Mouse (Mus musculus) ES-Bruce4 (cell line): ENCODE measurements around the gene Kif16b. TPM values are rescaled to one million over a fixed set of nuclear protein-coding genes. Genes with fewer than 3 reads are reported as not detected.

Experiments
- H3K27ac ChIP-seq: 2 replicates; pipeline ENCODE4 v1.5.1; 2012; ENCODE audit warnings: low read length, inconsistent platforms; ENCODE audit not compliant: insufficient read depth
- H3K27me3 ChIP-seq: 2 replicates; pipeline ENCODE4 v1.6.1; 2012; ENCODE audit warnings: mild to moderate bottlenecking, low read length, inconsistent platforms; ENCODE audit not compliant: control insufficient read depth, poor library complexity, insufficient read depth, severe bottlenecking
- H3K36me3 ChIP-seq: 2 replicates; pipeline ENCODE4 v1.6.1; 2012; ENCODE audit warnings: inconsistent platforms, mild to moderate bottlenecking, low read length, moderate library complexity; ENCODE audit not compliant: control insufficient read depth, poor library complexity, insufficient read depth, severe bottlenecking
- H3K4me1 ChIP-seq: one replicate; pipeline ENCODE4 v1.8.1; 2011; ENCODE audit warnings: low read length; ENCODE audit not compliant: control insufficient read depth, insufficient read depth
- H3K4me3 ChIP-seq: 2 replicates; pipeline ENCODE4 v1.5.1; 2011; ENCODE audit warnings: low read depth, mild to moderate bottlenecking, low read length
- H3K9ac ChIP-seq: 2 replicates; pipeline ENCODE4 v1.6.1; 2012; ENCODE audit warnings: low read depth, mild to moderate bottlenecking, inconsistent platforms; ENCODE audit not compliant: poor library complexity, severe bottlenecking
- H3K9me3 ChIP-seq: replicated peaks from 2 replicates; pipeline ENCODE4 v1.6.1; 2012; ENCODE audit warnings: mild to moderate bottlenecking, low read length, inconsistent platforms; ENCODE audit not compliant: control insufficient read depth, poor library complexity, insufficient read depth, severe bottlenecking
- CTCF ChIP-seq: IDR thresholded peaks from one replicate; pipeline ENCODE4 v1.8.1; 2011; ENCODE audit warnings: low read depth, low read length
- EP300 ChIP-seq: IDR thresholded peaks from 2 replicates; pipeline ENCODE4 v1.6.1; 2011; ENCODE audit warnings: low read depth, low read length; ENCODE audit not compliant: insufficient read depth
- POLR2A ChIP-seq: IDR thresholded peaks from one replicate; pipeline ENCODE4 v1.8.1; 2011; ENCODE audit warnings: low read length; ENCODE audit not compliant: insufficient read depth
- polyA plus RNA-seq: library from polyadenylated mRNA; stranded (reverse); fragments of >200 nt; gene quantifications from 2 replicates; pipeline ENCODE4 v1.2.4, GENCODE M21; 2011; ENCODE audit warnings: low read depth; ENCODE audit not compliant: missing spikeins, insufficient read depth, insufficient read length

Kif16b gene
- 13.3 and 14.3 TPM in 2 replicates for polyA plus RNA-seq

GRCm38 (mm10) chr2:142900862-142901805 is at the start of gene Kif16b:
Gene Kif16b, minus strand, starts transcription at chr2:142901531.
- no peak for TF ChIP-seq EP300
- TF ChIP-seq CTCF: no peak
- no peak for TF ChIP-seq POLR2A
- peaks cover 2% of the 10 kb centered on the region for H3K4me1 ChIP-seq
- H3K9me3 ChIP-seq: no peaks in the 10 kb centered on the region
- peak within 1 kb of the TSS; percentile 82 for H3K9ac ChIP-seq
- no peaks in the 10 kb centered on the region for H3K36me3 ChIP-seq
- H3K27ac ChIP-seq: no peak within 1 kb of the TSS
- peak within 1 kb of the TSS; percentile 86 for H3K4me3 ChIP-seq
- no peaks in the 10 kb centered on the region for H3K27me3 ChIP-seq

- Histone ChIP-seq H3K4me1 (no peaks in the 10 kb centered on the region), H3K36me3 (no peaks in the 10 kb centered on the region)
- TF ChIP-seq CTCF: no peak
Observed at GRCm38 (mm10) chr2:142940899-142941642, 39.7 kb upstream of the Kif16b start.

GRCm38 (mm10) chr2:142930445-142930844 is 29.1 kb upstream of the Kif16b start:
- no peaks in the 10 kb centered on the region for H3K27me3 ChIP-seq
- TF ChIP-seq EP300 (no peak), CTCF (no peak), POLR2A (no peak)
- H3K4me3 ChIP-seq: no peak overlapping the region
- H3K9me3 ChIP-seq: no peaks in the 10 kb centered on the region
- no peaks in the 10 kb centered on the region for H3K36me3 ChIP-seq
- H3K9ac ChIP-seq: no peak overlapping the region
- H3K4me1 ChIP-seq: no peaks in the 10 kb centered on the region
- H3K27ac ChIP-seq: no peak overlapping the region

More at GRCm38 (mm10) chr2:142940899-142941642, 39.7 kb upstream of the Kif16b start:
- H3K9me3 ChIP-seq: peaks cover 3% of the 10 kb centered on the region; the same call in 1 of the 2 replicates
- H3K27me3 ChIP-seq: no peaks in the 10 kb centered on the region
- H3K9ac ChIP-seq: no peak overlapping the region
- no peak overlapping the region for H3K4me3 ChIP-seq
- H3K27ac ChIP-seq: no peak overlapping the region

GRCm38 (mm10) chr2:142929226-142930112 is 28.1 kb upstream of the Kif16b start:
- no peaks in the 10 kb centered on the region for H3K4me1 ChIP-seq
- H3K27me3 ChIP-seq: no peaks in the 10 kb centered on the region
- no peak overlapping the region for H3K9ac ChIP-seq
- no peaks in the 10 kb centered on the region for H3K36me3 ChIP-seq
- H3K4me3 ChIP-seq: no peak overlapping the region
- no peak overlapping the region for H3K27ac ChIP-seq
- no peaks in the 10 kb centered on the region for H3K9me3 ChIP-seq
- TF ChIP-seq CTCF (no peak), POLR2A (no peak), EP300 (no peak)

- Histone ChIP-seq H3K4me1 (no peaks in the 10 kb centered on the region), H3K36me3 (no peaks in the 10 kb centered on the region), H3K4me3 (no peak overlapping the region), H3K27me3 (no peaks in the 10 kb centered on the region), H3K9ac (no peak overlapping the region), H3K9me3 (no peaks in the 10 kb centered on the region), H3K27ac (no peak overlapping the region)
- TF ChIP-seq EP300 (no peak), CTCF (no peak), POLR2A (no peak)
Observed at GRCm38 (mm10) chr2:142910808-142911388, 9.6 kb upstream of the Kif16b start.
